Mouse (Mus musculus) megakaryocyte-erythroid progenitor cell, adult 5-6 weeks (primary cell): ENCODE results near the gene Tspan31. TPM values are rescaled to one million over a fixed set of nuclear protein-coding genes. Genes with fewer than 3 reads are reported as not detected.
"Not testable (repeated sequence)": the region's sequence is repeated elsewhere in the genome, so short reads cannot be mapped to it uniquely, and the experiment has no call there.

ENCODE experiments used
- ATAC-seq: replicated peaks from 2 replicates; pipeline ENCODE4 v1.8.0; 2016; ENCODE audit warnings: mild to moderate bottlenecking, inconsistent platforms; ENCODE audit not compliant: severe bottlenecking, poor library complexity, low FRiP score, low TSS enrichment
- total RNA-seq, 2 experiments: library from RNA; stranded (forward) in 1 of 2; stranded (reverse) in 1 of 2; fragments of 200-1000, 215-1000 nt in 1 of 2; fragments of >200 nt in 1 of 2; fragmentation: Nextera tagmentation in 1 of 2; gene quantifications; 2 replicates each; pipeline ENCODE4 v1.2.3; 2014 to 2017

Tspan31 gene
- total RNA-seq, 2 experiments from 2014 or later = 55.3 to 73.9 TPM

- ATAC-seq = peak; percentile 21
Observed at GRCm38 (mm10) chr10:127069281-127070189, 529 bp downstream of the Tspan31 start.

DNA sequence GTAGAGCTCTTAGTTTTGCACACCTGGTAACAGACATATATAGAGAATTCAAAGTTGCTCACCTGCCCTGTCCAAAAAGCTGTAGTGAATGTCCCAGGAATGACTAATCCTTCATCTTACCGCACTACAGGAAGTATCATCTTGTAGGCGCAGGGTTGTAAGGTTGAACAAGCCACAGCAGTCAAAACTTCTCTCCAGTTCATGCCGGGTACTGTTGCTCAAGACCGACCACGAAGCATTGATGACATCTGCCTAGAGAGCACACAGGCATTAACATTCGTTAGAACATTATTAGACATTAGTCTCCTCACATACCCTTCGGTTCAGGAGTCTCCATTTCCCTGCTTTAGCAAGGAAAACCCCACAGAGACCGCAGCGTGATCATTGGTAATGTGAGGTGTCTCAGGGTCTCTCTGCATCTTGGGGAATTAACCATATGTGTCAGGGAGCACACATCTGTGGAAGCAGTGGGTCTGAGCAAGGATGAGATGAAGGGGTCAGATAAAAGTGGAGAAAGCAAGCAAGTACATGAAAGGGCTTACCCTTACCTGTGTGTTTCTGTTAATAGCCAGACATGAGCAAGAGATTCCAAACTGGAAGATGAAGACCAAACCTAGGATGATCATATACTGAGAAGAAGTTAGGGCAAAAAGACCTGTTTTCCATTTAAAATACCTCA lies 1.6 kb downstream of the Tspan31 start:
- no peak for ATAC-seq

- no peak for ATAC-seq
Observed at GRCm38 (mm10) chr10:127066519-127067018, 3.5 kb downstream of the Tspan31 start.

DNA sequence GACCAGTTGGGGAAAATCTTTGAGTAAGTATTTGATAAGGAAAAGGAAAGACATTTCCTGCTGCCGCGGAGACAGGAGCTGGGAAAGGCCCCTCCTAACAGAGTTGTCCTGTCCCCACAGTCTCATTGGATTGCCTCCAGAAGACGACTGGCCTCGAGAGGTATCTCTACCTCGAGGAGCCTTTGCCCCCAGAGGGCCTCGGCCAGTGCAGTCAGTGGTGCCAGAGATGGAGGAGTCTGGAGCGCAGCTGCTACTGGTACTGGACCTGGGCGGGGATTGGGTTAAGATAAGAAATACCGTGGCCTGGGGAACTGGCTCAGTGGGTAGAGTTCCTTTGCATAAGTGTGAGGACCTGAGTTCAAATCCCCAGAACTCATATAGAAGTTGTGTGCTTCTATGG lies 4.1 kb downstream of the Tspan31 start:
- ATAC-seq = no peak

DNA sequence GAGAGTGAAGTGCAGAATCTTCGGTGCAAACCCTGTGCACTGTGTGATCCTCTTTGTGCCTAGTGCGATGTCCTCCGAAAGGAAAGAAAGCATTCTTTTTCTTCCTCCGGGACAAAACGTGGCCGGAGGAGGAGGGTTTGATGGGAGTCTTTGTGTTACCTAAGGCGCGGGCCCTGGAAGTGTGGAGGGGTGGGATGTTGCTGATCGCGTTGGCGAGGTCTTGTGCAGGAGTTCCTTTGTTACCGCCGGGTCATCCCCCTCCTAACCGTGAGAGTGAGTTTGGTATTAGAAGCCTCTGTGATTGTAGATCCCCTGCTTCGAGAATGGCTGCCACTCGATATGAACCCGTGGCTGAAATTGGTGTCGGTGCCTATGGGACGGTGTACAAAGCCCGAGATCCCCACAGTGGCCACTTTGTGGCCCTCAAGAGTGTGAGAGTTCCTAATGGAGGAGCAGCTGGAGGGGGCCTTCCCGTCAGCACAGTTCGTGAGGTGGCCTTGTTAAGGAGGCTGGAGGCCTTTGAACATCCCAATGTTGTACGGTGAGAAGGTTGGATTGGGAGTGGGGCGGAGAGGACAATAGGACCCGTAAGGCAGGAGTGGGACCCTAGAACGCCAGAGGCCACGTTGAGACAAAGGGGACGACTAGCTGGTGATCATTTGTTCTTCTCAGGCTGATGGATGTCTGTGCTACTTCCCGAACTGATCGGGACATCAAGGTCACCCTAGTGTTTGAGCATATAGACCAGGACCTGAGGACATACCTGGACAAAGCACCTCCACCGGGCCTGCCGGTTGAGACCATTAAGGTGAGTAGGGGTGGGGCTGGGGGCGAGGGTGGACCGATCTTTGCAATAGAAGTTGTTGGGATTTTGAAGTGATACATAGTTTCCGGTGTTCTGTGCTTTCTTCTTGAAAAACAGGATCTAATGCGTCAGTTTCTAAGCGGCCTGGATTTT lies 5.9 kb downstream of the Tspan31 start:
- ATAC-seq = no peak

GRCm38 (mm10) chr10:127063239-127063872 lies 6.7 kb downstream of the Tspan31 start, which contains the start of gene Cdk4:
Cdk4 (plus strand) TSS chr10:127063534.
- ATAC-seq = peak; percentile 82

GRCm38 (mm10) chr10:127062503-127062902 lies 7.6 kb downstream of the Tspan31 start:
- no peak for ATAC-seq

GRCm38 (mm10) chr10:127062101-127062500 lies 8.0 kb downstream of the Tspan31 start:
- ATAC-seq = not testable (repeated sequence)

DNA sequence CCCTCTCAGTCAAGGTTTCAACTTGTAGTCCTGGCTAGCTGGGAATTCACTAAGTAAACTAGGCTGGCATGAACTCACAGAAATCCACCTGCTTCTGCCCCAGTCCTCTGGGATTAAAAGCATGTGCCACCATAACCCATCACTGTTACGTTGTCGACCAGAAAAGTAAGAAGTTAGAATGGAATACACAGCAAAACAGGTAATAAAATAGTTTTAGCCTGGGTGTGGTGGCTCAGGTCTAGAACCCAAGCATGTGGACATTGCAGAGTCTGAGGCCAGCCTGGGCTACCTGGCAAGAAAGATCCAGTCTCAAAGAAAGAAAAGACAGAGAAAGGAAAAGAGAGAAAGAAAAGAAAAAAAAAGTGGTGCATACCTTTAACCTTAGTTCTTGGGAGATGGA lies 8.6 kb downstream of the Tspan31 start:
- no peak for ATAC-seq

DNA sequence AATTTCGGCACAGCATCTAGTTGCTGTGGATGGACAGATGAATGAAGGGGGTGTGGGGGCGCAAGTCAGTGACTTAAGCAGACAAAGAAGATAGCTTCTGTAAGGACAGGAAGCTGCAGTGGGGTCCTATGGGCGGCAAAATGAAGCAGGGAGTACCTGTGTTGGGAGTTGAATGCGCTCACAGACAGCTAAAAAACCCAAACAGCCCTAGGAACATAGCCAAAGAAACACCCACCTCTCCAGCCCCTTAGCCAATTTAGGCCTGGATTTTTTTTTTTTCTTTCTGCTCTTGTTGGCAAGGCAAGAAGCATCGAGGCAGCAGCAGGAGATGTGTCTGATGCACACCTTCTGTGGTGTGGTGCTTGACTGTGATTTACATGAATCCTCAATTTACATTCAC lies 9.0 kb downstream of the Tspan31 start:
- ATAC-seq = no peak

DNA sequence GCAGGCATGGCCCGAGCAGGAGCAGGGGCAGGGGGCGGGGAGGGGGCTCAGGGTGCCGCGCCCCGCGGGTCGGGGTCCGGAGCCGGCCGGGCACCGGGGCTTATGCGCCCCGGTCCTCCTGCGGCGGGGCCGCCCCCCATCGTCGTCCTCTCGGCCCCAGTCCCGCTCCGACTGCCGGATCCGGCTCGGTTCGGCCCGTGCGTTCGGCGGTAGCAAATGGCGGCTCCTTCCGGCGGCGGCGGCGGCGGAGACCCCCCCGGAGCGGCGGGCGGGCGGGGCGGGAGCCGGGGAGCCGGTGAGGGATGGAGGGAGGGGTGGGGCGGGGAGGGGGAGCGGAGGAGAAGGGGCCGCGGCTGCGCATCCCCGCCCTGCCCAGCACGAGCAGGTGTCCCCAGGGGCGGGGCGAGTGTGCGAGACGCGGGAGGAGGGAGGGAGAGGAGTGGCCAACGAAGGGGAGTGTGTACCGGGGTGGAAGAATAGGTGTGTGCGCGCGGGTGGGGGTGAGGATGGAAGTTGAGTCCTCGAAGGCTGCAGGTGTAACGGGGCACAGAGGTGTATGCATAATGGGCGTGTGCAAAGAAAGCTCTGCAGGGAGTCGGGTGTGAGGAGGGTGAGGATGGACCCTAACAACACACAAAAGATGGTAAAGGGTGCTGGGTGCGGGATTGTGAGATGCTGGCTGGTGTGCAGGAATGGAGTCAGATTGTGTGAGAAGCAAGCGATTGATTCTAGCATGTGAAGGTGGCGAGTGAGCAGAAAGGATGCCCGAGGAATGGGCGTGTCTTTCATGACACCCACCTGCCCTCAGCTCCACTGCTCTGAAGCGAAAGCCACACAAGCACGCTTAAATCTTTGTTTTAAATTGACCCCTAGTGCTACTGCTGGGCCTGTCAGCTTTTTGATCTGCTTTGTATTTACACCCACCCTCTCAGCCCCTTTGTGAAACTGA lies 9.8 kb downstream of the Tspan31 start, which contains the start of gene March9:
Gene March9 (minus strand): TSS at position 217 of the 949 bp plus-strand sequence.
- ATAC-seq = no peak

DNA sequence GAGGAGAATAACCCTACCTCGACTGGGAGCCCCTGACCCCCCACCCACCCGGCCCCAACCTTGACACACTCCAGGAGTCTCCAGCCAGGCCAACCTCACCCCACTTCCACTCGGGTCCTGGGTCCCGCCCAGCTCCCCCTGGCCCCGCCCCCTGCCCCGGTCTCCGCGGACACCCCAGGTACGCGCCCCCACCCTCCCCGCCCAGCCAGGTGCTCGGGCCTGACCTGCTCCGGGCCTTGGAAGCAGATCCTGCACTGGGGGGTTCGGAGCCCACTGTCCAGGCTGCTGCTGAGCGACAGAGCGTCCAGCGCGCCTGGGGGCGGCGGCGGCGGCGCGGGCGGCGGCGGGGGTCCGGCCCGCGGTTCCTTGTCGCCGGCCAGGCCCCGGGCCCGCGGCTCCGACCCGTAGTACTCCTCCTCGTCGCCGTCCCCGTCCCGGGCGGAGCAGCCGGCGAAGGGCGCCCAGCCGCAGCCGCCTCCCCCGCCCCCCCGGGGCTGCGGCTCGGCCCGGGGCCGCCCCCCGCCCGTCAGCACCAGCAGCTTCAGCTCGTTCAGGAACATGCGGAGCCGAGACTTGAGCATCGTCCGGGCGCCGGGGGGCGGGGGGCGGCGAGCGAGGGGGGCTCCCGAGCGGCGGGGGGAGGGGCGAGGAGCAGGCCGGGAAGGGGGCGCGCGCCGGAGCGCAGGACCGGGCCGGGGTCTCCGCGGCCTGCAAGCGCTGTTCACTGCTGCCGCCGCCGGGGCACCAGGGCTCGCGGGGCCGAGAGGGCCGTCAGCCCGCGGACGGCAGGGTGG lies 10.7 kb downstream of the Tspan31 start:
- ATAC-seq = no peak

- no peak for ATAC-seq
Observed at GRCm38 (mm10) chr10:127058708-127059107, 11.4 kb downstream of the Tspan31 start.

- peak; percentile 78 for ATAC-seq
Observed at GRCm38 (mm10) chr10:127058161-127058560, 11.9 kb downstream of the Tspan31 start.

- no peak for ATAC-seq
Observed at GRCm38 (mm10) chr10:127056490-127056889, 13.6 kb downstream of the Tspan31 start.

GRCm38 (mm10) chr10:127055406-127055805 lies 14.7 kb downstream of the Tspan31 start:
- ATAC-seq = no peak

DNA sequence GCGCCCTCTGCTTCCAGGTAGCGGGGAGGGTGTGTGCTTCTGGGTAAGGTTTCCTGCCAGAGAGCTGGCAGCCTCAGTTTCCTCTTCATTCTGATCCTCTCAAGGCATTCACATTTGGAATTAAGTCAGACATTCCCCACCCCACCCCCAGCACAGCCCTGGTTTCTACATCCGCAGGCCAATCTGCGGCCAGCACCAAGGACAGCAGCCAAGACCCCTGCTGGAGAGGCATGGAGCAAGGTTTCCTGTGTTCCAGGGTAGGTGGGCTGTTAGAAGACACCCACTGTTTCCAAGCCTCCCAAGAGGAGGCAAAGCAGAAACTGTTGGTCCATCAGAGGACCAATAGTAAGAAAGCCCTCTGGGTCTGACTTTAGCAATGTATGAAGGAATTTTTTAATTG lies 15.4 kb downstream of the Tspan31 start:
- no peak for ATAC-seq
